8 mouse cellular contexts compared by ENCODE assay signal in the genomic region with DNA sequence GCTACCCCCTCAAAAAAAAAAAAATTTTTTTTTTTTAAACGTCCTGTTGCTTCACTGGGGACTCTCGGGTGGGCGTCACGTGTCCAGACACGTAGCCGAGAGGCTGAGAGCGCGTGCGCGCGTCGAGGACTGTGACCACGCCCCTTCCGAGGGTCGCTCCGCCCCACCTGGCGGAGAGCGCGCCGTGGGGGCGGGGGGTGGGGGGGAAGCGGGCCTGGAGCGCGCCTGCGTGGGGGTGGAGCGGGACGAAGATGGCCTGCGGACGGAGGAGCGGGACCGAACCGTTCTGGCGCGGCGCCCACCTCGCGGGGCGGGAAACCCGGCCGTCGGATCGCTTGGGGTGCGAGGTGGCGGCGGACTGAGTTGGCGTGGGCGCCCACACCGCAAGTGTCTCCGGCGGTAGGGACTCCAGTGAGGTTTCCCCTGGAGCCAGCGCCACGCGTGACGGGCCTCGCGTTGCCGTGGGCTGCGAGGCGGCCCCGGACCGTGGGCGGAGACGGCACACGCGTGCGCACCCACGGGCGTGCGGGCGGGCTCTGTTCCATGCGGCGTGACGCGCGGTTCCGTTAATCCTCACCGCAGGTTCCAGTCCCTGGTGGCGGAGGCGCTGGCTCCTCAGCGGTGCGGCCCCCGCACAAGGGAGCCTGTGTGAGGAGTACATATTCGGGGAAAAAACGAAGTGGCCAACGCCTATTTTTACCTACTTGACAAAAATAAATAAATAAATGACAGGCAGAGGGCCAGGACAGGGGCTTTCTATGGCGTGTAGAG. TPM values are rescaled to one million over a fixed set of nuclear protein-coding genes. Genes with fewer than 3 reads are reported as not detected.
DNase-seq lines count a peak whose midpoint lies in the region; ATAC-seq lines count a peak whose summit lies in the region.

A gene (minus strand): TSS at position 170 of the 771 bp plus-strand sequence.

- peak; percentile 87 for DNase-seq in 3T3-L1 (ENCODE audit: low read depth, low spot score)
- DNase-seq in adrenal gland, postnatal 4 days (ENCODE audit: low spot score in 2 of 2), result peak; percentile 84 to 91
- peak; percentile 97 for DNase-seq in embryonic facial prominence, embryonic 14.5 days (ENCODE audit: low spot score)
- DNase-seq in heart, adult 8-10 months (ENCODE audit: low spot score), result peak; percentile 90
- peak; percentile 73 to 89 for DNase-seq in monocyte, adult 2 months (ENCODE audit: low read depth in 1 of 2, low spot score in 2 of 2)
- DNase-seq in spleen, postnatal 36 days (ENCODE audit: low spot score in 2 of 2), result peak; percentile 92 to 94

- H3K9me3 ChIP-seq in embryonic facial prominence, embryonic 14.5 days (ENCODE audit: control insufficient read depth, low read length), result no peaks in the 10 kb centered on the region
- H3K9me3 ChIP-seq in kidney, embryonic 14.5 days (ENCODE audit: control insufficient read depth, low read length), result no peaks in the 10 kb centered on the region
- H3K9me3 ChIP-seq in limb, embryonic 15.5 days, result no peaks in the 10 kb centered on the region

- H3K4me1 ChIP-seq in embryonic facial prominence, embryonic 14.5 days (ENCODE audit: control insufficient read depth, insufficient read depth, low read length), result peaks cover 7% of the 10 kb centered on the region
- H3K4me1 ChIP-seq in kidney, embryonic 14.5 days (ENCODE audit: control insufficient read depth, insufficient read depth, low read length), result peaks cover 24% of the 10 kb centered on the region; the same call in 1 of the 2 replicates
- H3K4me1 ChIP-seq in limb, embryonic 15.5 days, result peaks cover 4% of the 10 kb centered on the region

- H3K36me3 ChIP-seq in embryonic facial prominence, embryonic 14.5 days (ENCODE audit: control insufficient read depth, insufficient read depth, low read length), result no peaks in the 10 kb centered on the region
- no peaks in the 10 kb centered on the region for H3K36me3 ChIP-seq in kidney, embryonic 14.5 days (ENCODE audit: control insufficient read depth, insufficient read depth, low read length)
- H3K36me3 ChIP-seq in limb, embryonic 15.5 days, result no peaks in the 10 kb centered on the region

- WGBS in embryonic facial prominence, embryonic 14.5 days, result under 1% methylated on average over 64 of the region's 86 CpGs
- WGBS in kidney, embryonic 14.5 days, result under 1% methylated on average over 72 of the region's 86 CpGs
- WGBS in limb, embryonic 15.5 days, result under 1% methylated on average over 86 of the region's 86 CpGs

- peak; percentile 81 for ATAC-seq in embryonic facial prominence, embryonic 14.5 days (ENCODE audit: low read depth)
- peak; percentile 78 for ATAC-seq in kidney, embryonic 14.5 days (ENCODE audit: low FRiP score, low TSS enrichment)
- peak; percentile 85 for ATAC-seq in limb, embryonic 15.5 days (ENCODE audit: insufficient number of reproducible peaks, low FRiP score, low TSS enrichment, low read depth)

- peak within 1 kb of the TSS; percentile 94 for H3K4me3 ChIP-seq in embryonic facial prominence, embryonic 14.5 days (ENCODE audit: low read depth, low read length)
- H3K4me3 ChIP-seq in kidney, embryonic 14.5 days (ENCODE audit: low read length), result peak within 1 kb of the TSS; percentile 70
- peak within 1 kb of the TSS; percentile 85 for H3K4me3 ChIP-seq in limb, embryonic 15.5 days

- H3K9ac ChIP-seq in embryonic facial prominence, embryonic 14.5 days (ENCODE audit: low read depth, low read length), result peak within 1 kb of the TSS; percentile 97
- H3K9ac ChIP-seq in kidney, embryonic 14.5 days (ENCODE audit: low read depth, low read length), result peak within 1 kb of the TSS; percentile 98
- H3K9ac ChIP-seq in limb, embryonic 15.5 days, result peak within 1 kb of the TSS; percentile 94

- H3K4me2 ChIP-seq in embryonic facial prominence, embryonic 14.5 days (ENCODE audit: low read depth, low read length), result peak within 1 kb of the TSS; percentile 67
- H3K4me2 ChIP-seq in kidney, embryonic 14.5 days (replicated peaks; ENCODE audit: low read depth, low read length), result peak within 1 kb of the TSS; percentile 61
- peak within 1 kb of the TSS; percentile 54 for H3K4me2 ChIP-seq in limb, embryonic 15.5 days

- no peaks in the 10 kb centered on the region for H3K27me3 ChIP-seq in embryonic facial prominence, embryonic 14.5 days (replicated peaks; ENCODE audit: control insufficient read depth, insufficient read depth, low read length)
- no peaks in the 10 kb centered on the region for H3K27me3 ChIP-seq in kidney, embryonic 14.5 days (ENCODE audit: control insufficient read depth, insufficient read depth, low read length)
- no peaks in the 10 kb centered on the region for H3K27me3 ChIP-seq in limb, embryonic 15.5 days

- H3K27ac ChIP-seq in embryonic facial prominence, embryonic 14.5 days (replicated peaks; ENCODE audit: low read depth, low read length), result peak within 1 kb of the TSS; percentile 99
- H3K27ac ChIP-seq in kidney, embryonic 14.5 days (ENCODE audit: low read depth, low read length), result peak within 1 kb of the TSS; percentile 98
- H3K27ac ChIP-seq in limb, embryonic 15.5 days, result peak within 1 kb of the TSS; percentile 99

RNA-seq across cellular contexts. Expression of the gene that starts here (rescaled TPM):
- 100 to 1,000 TPM; 233 to 246 TPM for total RNA-seq in adrenal gland, postnatal 4 days (2021)
- polyA plus RNA-seq in embryonic facial prominence, embryonic 14.5 days (2014; fragmentation: Nextera tagmentation; extraction: Ambion mirVana), result 42.8 and 46.5 TPM in 2 replicates
- 100 to 1,000 TPM; 453 to 510 (median 503) TPM for total RNA-seq in heart, adult 8-10 months (2022)
- polyA plus RNA-seq in kidney, embryonic 14.5 days (2014; fragmentation: Nextera tagmentation; extraction: Ambion mirVana), result 43.7 and 49.3 TPM in 2 replicates
- 25.7 and 26.1 TPM in 2 replicates for polyA plus RNA-seq in limb, embryonic 15.5 days (2015; fragmentation: Nextera tagmentation; extraction: Ambion mirVana)

Comparison
In these comparisons a context has a peak if more than half of its experiments do, and no peak if none do; other contexts are left out.
1. Peak in every context shown above with its lines: DNase-seq, ATAC-seq, H3K4me3 ChIP-seq and H3K27ac ChIP-seq.